Mouse (Mus musculus) right cerebral cortex, postnatal 14 days (tissue): ENCODE measurements at regions not wholly inside any gene's neighbourhood (a gene's known extent, or its start where the extent isn't known, plus 50 kb on each side); places are given as distances from the start of the nearest gene placed in this dataset.

Experiments used
- DNase-seq: peaks from one replicate; pipeline ENCODE4 v3.0.0; 2022

DNA sequence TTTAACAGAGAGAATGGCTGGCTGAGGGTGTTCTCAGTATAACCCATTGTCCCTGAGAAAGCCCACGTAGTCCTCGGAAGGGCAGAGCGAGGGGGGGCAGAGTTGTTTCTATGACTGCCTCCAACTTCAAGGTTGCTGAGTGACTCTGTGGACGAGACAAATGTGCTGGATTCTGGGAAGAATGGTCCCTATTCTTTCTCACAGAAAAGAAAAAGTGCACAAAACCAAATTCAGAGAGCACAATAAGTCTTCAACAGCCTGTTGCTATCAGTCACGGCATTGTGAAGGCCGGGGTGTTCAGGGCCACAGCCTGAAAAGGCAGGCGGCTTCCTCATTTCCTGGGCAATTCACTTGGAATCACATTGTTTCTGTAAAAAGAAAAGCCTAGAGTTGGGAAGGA lies 165.6 kb upstream of the 3110018I06Rik start:
- no peak for DNase-seq

DNA sequence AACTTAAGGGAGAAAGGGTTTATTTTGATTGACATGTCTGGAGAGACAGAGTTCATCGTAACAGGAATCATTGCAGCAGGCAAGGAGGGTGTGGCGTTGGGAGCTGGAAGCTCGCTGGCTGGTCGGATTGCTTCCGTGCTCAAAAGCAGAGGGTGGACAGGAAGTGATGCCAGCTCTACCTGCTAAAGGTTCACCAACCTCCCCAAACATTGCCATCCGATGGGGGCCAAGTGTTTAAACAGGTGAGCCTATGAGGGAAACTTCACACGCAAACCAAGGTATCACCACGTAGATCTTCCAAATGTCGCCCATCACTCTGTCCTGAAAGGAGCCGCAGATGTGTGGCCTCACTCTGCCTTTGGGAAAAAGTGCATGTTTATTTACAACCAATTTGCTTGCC lies 162.3 kb upstream of the 3110018I06Rik start:
- DNase-seq, result no peak

DNA sequence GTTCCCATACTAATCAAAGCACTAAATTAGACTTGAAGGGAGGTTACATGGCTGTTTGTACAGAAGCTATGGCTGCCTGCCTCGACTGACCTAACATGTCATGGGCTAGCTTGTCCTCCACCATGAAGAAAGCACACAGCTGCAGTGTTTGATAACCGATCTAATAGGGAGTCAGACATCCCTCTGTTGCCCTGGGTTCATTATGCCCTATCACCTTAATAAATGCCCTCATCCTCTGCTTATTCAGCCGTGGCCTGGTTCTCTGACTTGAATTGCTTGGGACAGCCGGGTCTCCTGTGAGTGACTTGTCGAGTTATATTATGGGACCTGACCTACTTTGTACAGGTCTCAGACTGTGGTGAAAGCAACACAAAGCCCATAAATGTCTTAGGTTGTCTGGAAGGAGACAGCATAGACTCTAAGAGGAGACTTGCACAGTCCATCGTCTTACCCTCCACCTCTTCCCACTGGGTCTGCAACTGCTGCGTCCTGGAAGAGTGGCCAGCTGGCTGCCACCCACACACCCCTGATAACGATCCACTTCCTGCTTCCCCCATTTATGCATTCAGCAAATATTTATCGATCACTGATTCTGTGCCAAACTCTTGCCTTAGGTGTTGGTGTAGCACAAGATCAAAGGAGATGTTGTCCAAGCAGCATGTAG lies 161.2 kb upstream of the 3110018I06Rik start:
- no peak for DNase-seq

DNA sequence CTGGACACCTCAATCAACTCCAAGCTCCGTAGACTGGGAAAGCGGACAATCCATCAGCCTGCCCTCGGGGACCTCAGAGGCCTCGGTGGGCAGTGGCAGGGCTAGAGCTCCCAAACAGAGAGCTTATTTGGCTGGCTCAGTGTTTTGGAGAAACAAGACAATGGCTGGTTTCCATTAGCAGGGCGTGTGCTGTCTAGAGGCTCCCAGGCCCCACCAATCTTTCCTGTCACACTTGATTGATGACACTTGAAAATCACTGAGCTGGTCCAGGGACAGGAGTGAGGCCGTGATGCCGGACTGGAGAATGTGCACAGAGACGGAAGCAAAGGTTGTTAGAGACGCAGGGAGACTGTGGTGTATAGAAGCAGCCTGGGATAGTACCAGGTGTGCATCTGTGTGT lies 159.4 kb upstream of the 3110018I06Rik start:
- no peak for DNase-seq

DNA sequence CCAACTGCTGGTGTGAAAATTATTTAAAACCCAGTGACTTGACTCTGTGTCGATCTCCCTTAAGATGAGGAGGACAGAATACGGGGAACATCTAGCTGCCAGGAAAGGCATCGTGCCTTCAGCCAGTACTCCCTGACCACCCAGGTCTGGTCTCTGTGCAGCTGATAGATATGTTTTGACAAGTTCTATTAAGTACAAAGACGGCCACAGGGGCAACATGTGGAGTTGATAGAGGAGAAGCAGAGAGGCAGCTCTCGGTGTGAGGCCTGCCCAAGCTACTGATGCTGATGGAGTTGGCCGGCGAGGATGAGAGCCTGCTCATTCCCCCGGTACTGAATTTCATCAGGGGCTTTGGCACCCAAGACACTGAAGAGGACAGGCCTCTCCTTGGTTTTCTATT lies 154.1 kb upstream of the 3110018I06Rik start:
- no peak for DNase-seq

- peak; percentile 30 for DNase-seq
Observed at GRCm38 (mm10) chr12:107335106-107335505, 153.3 kb upstream of the 3110018I06Rik start.

DNA sequence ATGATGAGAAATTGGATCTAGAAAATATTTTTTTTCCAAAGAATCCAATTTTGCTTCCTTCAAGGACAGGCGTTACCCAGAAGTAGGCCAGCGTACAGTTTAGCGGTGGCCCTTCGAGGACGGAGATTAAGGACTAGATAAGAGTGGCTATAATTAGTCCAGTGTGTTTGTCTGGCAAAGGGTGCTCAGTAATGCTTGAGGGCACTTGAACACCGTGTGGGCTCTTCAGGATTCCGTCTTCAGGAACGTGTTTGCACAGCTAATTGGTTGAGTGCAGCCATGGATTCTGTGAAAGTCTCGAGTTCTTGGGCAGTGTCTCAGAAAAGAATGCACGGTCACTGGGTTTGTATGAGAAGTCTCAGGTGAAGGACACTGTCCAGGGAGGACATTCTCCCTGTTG lies 149.7 kb upstream of the 3110018I06Rik start:
- DNase-seq, result no peak

GRCm38 (mm10) chr12:107356211-107356610 lies 132.2 kb upstream of the 3110018I06Rik start:
- no peak for DNase-seq

DNA sequence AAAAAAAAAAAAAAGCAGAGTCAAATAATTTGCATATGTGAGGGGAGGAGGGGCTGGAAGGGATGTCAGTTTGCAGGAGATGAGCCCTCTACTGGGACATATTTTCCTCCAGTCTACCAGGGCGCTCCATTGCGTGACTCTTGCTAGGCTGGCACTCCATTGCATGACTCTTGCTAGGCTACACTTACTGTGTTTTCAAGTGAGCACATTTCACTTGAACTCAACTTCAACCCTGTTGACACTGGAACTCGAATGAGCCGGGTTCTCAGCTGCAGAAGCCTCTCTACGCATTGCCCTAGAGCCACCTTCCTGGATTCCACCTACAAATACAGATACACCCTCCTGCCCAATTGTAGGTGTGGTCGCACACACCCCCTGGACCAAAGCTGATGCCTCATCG lies 131.5 kb upstream of the 3110018I06Rik start:
- no peak for DNase-seq

- no peak for DNase-seq
Observed at GRCm38 (mm10) chr12:107360511-107360910, 127.9 kb upstream of the 3110018I06Rik start.

DNA sequence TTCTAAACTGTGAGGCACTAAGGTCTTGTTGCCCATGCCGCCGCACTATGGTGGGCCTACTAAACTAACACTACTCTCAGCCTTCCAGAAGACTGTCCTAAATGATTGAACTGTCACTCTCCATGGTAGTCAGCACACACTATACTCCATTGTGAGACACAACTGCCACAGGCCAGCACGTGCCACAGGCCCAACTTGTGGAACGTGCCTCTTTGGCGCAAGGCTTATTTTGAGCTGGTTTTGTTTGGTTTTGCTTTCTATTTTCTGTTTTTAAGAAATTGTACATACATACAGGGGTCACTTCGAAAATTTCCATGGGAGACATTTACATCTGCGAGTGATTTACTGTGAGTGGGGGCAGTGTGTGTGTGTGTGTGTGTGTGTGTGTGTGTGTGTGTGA lies 126.8 kb upstream of the 3110018I06Rik start:
- no peak for DNase-seq

GRCm38 (mm10) chr12:107362120-107362519 lies 126.3 kb upstream of the 3110018I06Rik start:
- no peak for DNase-seq

DNA sequence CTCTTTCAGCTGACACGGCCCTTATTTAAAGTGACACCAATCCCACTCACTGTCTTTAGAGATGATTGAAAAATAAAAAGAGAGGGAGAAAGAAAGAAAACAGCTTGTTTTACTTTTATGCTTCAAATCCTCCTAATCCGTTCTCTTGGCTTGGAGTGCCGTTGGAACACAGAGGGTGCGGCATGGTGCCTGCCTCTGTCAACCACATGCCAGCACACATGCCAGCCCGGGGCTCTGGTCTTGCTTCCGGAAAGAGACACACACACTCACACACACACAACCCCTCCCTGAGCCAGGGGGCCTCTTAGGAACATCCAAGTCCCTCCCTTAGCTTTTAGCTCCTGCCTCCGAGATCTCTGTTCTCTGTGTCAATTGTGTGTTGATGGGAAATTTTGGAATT lies 116.2 kb upstream of the 3110018I06Rik start:
- DNase-seq, result no peak

GRCm38 (mm10) chr12:107392050-107392795 lies 96.2 kb upstream of the 3110018I06Rik start:
- no peak for DNase-seq

DNA sequence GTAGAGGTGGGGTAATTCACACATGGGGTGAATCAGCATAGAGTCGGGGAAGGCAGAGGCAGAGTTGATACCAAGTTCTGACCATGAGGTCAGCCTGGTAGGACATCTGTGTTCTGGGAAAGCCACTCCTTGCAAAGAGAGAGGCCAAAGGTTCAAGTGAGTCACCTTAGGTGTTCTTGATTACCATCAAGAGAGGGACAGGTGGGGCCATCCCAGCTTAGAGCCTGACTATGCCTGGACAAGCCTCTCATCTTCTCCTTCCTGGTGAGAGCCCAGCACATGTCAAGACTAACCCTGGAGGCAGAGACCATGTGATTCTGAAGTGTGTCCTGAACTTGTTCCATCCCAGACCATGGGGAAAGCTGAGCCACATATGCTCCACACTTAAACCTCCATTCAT lies 94.0 kb upstream of the 3110018I06Rik start:
- DNase-seq, result no peak

- no peak for DNase-seq
Observed at GRCm38 (mm10) chr12:107404821-107405220, 83.6 kb upstream of the 3110018I06Rik start.

DNA sequence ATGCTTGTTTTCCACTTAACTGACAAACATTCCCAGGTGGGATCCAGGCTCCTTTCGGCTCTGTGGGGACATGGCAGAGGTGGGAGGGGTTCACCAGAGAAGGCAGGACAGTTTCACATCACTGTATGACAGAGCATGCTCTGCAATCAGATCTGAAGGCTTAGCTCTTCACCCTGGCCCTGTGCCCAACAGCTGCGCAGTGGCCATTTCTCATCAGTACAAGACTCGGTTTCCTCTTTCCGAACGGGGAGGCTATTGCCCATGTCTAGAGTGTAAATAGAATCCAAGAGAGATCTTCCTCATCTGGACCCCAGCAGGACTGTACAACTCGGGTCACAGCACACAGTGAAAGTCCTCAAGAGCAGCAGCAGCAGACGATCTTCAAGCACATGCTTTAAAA lies 64.5 kb upstream of the 3110018I06Rik start:
- DNase-seq, result no peak

GRCm38 (mm10) chr12:107438506-107438905 lies 49.9 kb upstream of the 3110018I06Rik start:
- no peak for DNase-seq
